Mouse (Mus musculus) megakaryocyte-erythroid progenitor cell, adult 5-6 weeks (primary cell): Measurements from ENCODE around the gene Inafm1. TPM values are rescaled to one million over a fixed set of nuclear protein-coding genes. Genes with fewer than 3 reads are reported as not detected.

Experiments
- total RNA-seq, 2 experiments: library from RNA; stranded (forward) in 1 of 2; stranded (reverse) in 1 of 2; fragments of 200-1000, 215-1000 nt in 1 of 2; fragments of >200 nt in 1 of 2; fragmentation: Nextera tagmentation in 1 of 2; gene quantifications; 2 replicates each; pipeline ENCODE4 v1.2.3; 2014 to 2017

Gene Inafm1
- total RNA-seq, 2 experiments from 2014 or later: 18.4 to 28.3 TPM

Other genes with a start within 250 kb of the Inafm1 start
- 12.6 and 21.3 TPM in 2 replicates for gene Bicra, start 225.7 kb downstream of the Inafm1 start, total RNA-seq (2014; fragmentation: Nextera tagmentation)
- gene Bicra, start 225.7 kb downstream of the Inafm1 start, total RNA-seq (2017): 0.15 and 1.8 TPM in 2 replicates
- gene Zfp541, start 211.8 kb downstream of the Inafm1 start, total RNA-seq (2014; fragmentation: Nextera tagmentation): not detected in 2 replicates
- gene Zfp541, start 211.8 kb downstream of the Inafm1 start, total RNA-seq (2017): not detected in 2 replicates
- 92.2 and 111 TPM in 2 replicates for gene Napa, start 175.2 kb downstream of the Inafm1 start, total RNA-seq (2014; fragmentation: Nextera tagmentation)
- 41.1 and 49.5 TPM in 2 replicates for gene Napa, start 175.2 kb downstream of the Inafm1 start, total RNA-seq (2017)
- 14.3 and 20.7 TPM in 2 replicates for gene Kptn, start 153.7 kb downstream of the Inafm1 start, total RNA-seq (2014; fragmentation: Nextera tagmentation)
- gene Kptn, start 153.7 kb downstream of the Inafm1 start, total RNA-seq (2017): 5.1 and 10.5 TPM in 2 replicates
- gene Slc8a2, start 143.8 kb downstream of the Inafm1 start, total RNA-seq (2014; fragmentation: Nextera tagmentation): 0.07 TPM in 1 of 2 replicates, not detected in the other
- gene Slc8a2, start 143.8 kb downstream of the Inafm1 start, total RNA-seq (2017): not detected in 2 replicates
- 0.42 and 0.49 TPM in 2 replicates for gene Meis3, start 98.5 kb downstream of the Inafm1 start, total RNA-seq (2014; fragmentation: Nextera tagmentation)
- not detected in 2 replicates for gene Meis3, start 98.5 kb downstream of the Inafm1 start, total RNA-seq (2017)
- gene Dhx34, start 51.6 kb downstream of the Inafm1 start, total RNA-seq (2014; fragmentation: Nextera tagmentation): 8.2 and 13.8 TPM in 2 replicates
- 3.6 and 3.7 TPM in 2 replicates for gene Dhx34, start 51.6 kb downstream of the Inafm1 start, total RNA-seq (2017)
- 3.2 and 4.5 TPM in 2 replicates for gene C5ar2, start 29.5 kb downstream of the Inafm1 start, total RNA-seq (2014; fragmentation: Nextera tagmentation)
- gene C5ar2, start 29.5 kb downstream of the Inafm1 start, total RNA-seq (2017): 3.5 and 4.0 TPM in 2 replicates
- gene C5ar1, start 14.1 kb downstream of the Inafm1 start, total RNA-seq (2014; fragmentation: Nextera tagmentation): 0.22 TPM in 1 of 2 replicates, not detected in the other
- gene C5ar1, start 14.1 kb downstream of the Inafm1 start, total RNA-seq (2017): 0.23 TPM in 1 of 2 replicates, not detected in the other
- gene Ccdc9, start 13.2 kb upstream of the Inafm1 start, total RNA-seq (2014; fragmentation: Nextera tagmentation): 57.1 and 65.7 TPM in 2 replicates
- gene Ccdc9, start 13.2 kb upstream of the Inafm1 start, total RNA-seq (2017): 106 and 110 TPM in 2 replicates
- 1.8 and 2.9 TPM in 2 replicates for gene Bbc3, start 34.8 kb upstream of the Inafm1 start, total RNA-seq (2014; fragmentation: Nextera tagmentation)
- gene Bbc3, start 34.8 kb upstream of the Inafm1 start, total RNA-seq (2017): 3.1 and 4.4 TPM in 2 replicates
- gene Sae1, start 114.2 kb upstream of the Inafm1 start, total RNA-seq (2014; fragmentation: Nextera tagmentation): 132 and 134 TPM in 2 replicates
- gene Sae1, start 114.2 kb upstream of the Inafm1 start, total RNA-seq (2017): 478 and 490 TPM in 2 replicates
- gene Zc3h4, start 127.3 kb upstream of the Inafm1 start, total RNA-seq (2014; fragmentation: Nextera tagmentation): 60.7 and 66.9 TPM in 2 replicates
- gene Zc3h4, start 127.3 kb upstream of the Inafm1 start, total RNA-seq (2017): 29.5 and 39.1 TPM in 2 replicates
- 34.3 and 39.2 TPM in 2 replicates for gene Tmem160, start 179.2 kb upstream of the Inafm1 start, total RNA-seq (2014; fragmentation: Nextera tagmentation)
- 16.3 and 16.9 TPM in 2 replicates for gene Tmem160, start 179.2 kb upstream of the Inafm1 start, total RNA-seq (2017)
- not detected in 2 replicates for gene Npas1, start 204.1 kb upstream of the Inafm1 start, total RNA-seq (2014; fragmentation: Nextera tagmentation)
- gene Npas1, start 204.1 kb upstream of the Inafm1 start, total RNA-seq (2017): not detected in 2 replicates